Mouse (Mus musculus): ENCODE results near the gene Mapk8.
A peak's percentile ranks its signal among the peaks of the same experiment; 100 is the strongest.

The Mapk8 gene

GRCm38 (mm10) chr14:33398065-33398860 lies 48.7 kb downstream of the Mapk8 start:
- DNase-seq (ENCODE audit: inconsistent ontology term) = no peak

GRCm38 (mm10) chr14:33380830-33381457 lies 66.0 kb downstream of the Mapk8 start:
- DNase-seq (ENCODE audit: inconsistent ontology term) = no peak

- DNase-seq (ENCODE audit: inconsistent ontology term) = no peak
These were observed 68.2 kb downstream of the Mapk8 start for GRCm38 (mm10) chr14:33378723-33379122.

GRCm38 (mm10) chr14:33377211-33377610 lies 69.7 kb downstream of the Mapk8 start:
- DNase-seq (ENCODE audit: inconsistent ontology term) = no peak

- no peak for DNase-seq (ENCODE audit: inconsistent ontology term)
These were observed 72.9 kb downstream of the Mapk8 start for GRCm38 (mm10) chr14:33374089-33374488.

- DNase-seq (ENCODE audit: inconsistent ontology term) = no peak
These were observed 73.7 kb downstream of the Mapk8 start for GRCm38 (mm10) chr14:33373271-33373670.

- peak; percentile 77 for DNase-seq (ENCODE audit: inconsistent ontology term)
These were observed 75.7 kb downstream of the Mapk8 start for GRCm38 (mm10) chr14:33371248-33371647.

- no peak for DNase-seq (ENCODE audit: inconsistent ontology term)
These were observed 76.9 kb downstream of the Mapk8 start for GRCm38 (mm10) chr14:33370056-33370455.

- no peak for DNase-seq (ENCODE audit: inconsistent ontology term)
These were observed 77.6 kb downstream of the Mapk8 start for GRCm38 (mm10) chr14:33369375-33369774.

GRCm38 (mm10) chr14:33366891-33367777 lies 79.8 kb downstream of the Mapk8 start:
- no peak for DNase-seq (ENCODE audit: inconsistent ontology term)

- no peak for DNase-seq (ENCODE audit: inconsistent ontology term)
These were observed 82.9 kb downstream of the Mapk8 start for GRCm38 (mm10) chr14:33364061-33364460.

- DNase-seq (ENCODE audit: inconsistent ontology term) = no peak
These were observed 83.3 kb downstream of the Mapk8 start for GRCm38 (mm10) chr14:33363611-33364010.

GRCm38 (mm10) chr14:33362807-33363206 lies 84.2 kb downstream of the Mapk8 start:
- DNase-seq (ENCODE audit: inconsistent ontology term) = no peak

GRCm38 (mm10) chr14:33362122-33362521 lies 84.8 kb downstream of the Mapk8 start:
- no peak for DNase-seq (ENCODE audit: inconsistent ontology term)

GRCm38 (mm10) chr14:33361546-33361945 lies 85.4 kb downstream of the Mapk8 start:
- DNase-seq (ENCODE audit: inconsistent ontology term) = no peak

- peak; percentile 98 for DNase-seq (ENCODE audit: inconsistent ontology term)
These were observed 88.1 kb downstream of the Mapk8 start for GRCm38 (mm10) chr14:33358891-33359290.

GRCm38 (mm10) chr14:33357600-33358368 lies 89.2 kb downstream of the Mapk8 start:
- DNase-seq (ENCODE audit: inconsistent ontology term) = peak; percentile 61

GRCm38 (mm10) chr14:33355276-33355675 lies 91.7 kb downstream of the Mapk8 start:
- no peak for DNase-seq (ENCODE audit: inconsistent ontology term)

GRCm38 (mm10) chr14:33352890-33353289 lies 94.1 kb downstream of the Mapk8 start:
- no peak for DNase-seq (ENCODE audit: inconsistent ontology term)

GRCm38 (mm10) chr14:33351984-33352722 lies 94.8 kb downstream of the Mapk8 start:
- peak; percentile 82 for DNase-seq (ENCODE audit: inconsistent ontology term)

- no peak for DNase-seq (ENCODE audit: inconsistent ontology term)
These were observed 95.9 kb downstream of the Mapk8 start for GRCm38 (mm10) chr14:33351019-33351418.

Measured in Muller cell, postnatal 12 days (primary cell).